Mouse (Mus musculus) B cell, adult 2 months (primary cell): ENCODE results near the gene Map2k6.
A peak's percentile ranks its signal among the peaks of the same experiment; 100 is the strongest.
"Not testable (repeated sequence)": the region's sequence is repeated elsewhere in the genome, so short reads cannot be mapped to it uniquely, and the experiment has no call there.

ENCODE experiments used
- DNase-seq, 2 experiments: peaks; one replicate each; pipeline ENCODE4 v3.0.0; 2022

The Map2k6 gene

DNA sequence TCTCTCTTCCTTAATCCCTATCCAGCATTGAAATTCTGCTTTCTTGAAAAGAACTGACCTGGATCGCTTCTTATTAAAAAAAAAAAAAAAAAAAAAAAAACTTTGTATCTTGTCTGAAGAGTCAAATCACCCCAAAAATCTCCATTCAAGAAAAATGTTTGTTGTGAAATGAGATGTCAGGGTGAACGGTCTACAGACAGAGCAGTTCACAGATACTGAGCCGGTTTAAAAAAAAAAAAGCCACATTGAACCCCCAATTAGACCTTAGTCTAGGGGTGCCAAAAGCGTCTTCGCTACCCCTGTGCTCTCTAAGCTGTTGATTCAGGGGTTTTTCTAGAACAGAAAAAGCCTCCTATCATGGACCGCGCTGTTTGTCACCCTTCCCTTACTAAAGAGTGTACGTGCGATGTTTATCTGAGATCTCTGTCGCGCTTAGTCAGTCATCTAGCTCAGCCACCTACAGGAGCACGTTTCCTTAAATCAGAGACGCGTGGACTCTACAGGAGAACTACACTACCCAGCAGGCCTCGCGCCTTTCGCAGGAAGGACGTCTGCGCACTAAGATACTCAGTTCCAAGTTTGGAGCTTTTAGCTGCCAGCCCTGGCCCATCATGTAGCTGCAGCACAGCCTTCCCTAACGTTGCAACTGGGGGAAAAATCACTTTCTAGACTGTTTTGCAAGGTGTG lies at the start of gene Map2k6:
Map2k6 (plus strand) TSS at position 570 of the 687 bp plus-strand sequence.
- DNase-seq, result peak; percentile 82 to 84

DNA sequence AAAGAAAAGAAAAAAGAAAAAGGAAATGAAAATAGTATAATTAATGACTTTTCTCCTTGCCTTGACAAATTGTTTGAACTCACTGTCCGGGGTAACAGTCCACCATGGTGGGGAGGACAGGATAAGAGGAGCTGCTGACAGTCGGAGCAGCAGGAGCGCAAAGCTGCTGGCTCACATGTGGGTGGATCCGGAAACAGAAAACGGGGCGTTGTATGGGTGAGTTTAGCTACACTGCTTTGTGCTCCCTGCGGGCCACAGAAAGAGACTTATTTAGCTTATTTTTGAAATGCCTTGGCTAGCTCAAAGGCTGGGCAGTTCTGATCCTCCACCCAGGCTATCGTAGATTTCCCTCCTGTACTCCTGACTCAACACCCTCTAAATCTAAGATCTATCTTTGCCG lies 44.7 kb upstream of the Map2k6 start:
- no peak for DNase-seq

DNA sequence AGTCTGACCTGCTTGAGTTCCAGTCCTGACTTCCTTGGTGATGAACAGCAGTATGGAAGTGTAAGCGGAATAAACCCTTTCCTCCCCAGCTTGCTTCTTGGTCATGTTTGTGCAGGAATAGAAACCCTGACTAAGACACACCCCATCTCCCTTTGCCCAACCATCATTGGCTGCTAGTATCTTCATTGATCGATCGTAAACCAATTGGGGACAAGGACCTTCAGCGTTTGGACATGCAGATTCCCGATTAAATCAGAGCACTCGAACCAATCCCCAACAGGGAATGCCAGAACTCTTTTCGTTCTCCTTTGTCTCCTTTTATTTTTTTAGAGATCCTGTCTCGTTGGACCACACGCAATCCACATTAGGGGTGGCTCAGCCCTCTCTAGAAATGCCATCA lies 43.8 kb upstream of the Map2k6 start:
- DNase-seq, result not testable (repeated sequence)

DNA sequence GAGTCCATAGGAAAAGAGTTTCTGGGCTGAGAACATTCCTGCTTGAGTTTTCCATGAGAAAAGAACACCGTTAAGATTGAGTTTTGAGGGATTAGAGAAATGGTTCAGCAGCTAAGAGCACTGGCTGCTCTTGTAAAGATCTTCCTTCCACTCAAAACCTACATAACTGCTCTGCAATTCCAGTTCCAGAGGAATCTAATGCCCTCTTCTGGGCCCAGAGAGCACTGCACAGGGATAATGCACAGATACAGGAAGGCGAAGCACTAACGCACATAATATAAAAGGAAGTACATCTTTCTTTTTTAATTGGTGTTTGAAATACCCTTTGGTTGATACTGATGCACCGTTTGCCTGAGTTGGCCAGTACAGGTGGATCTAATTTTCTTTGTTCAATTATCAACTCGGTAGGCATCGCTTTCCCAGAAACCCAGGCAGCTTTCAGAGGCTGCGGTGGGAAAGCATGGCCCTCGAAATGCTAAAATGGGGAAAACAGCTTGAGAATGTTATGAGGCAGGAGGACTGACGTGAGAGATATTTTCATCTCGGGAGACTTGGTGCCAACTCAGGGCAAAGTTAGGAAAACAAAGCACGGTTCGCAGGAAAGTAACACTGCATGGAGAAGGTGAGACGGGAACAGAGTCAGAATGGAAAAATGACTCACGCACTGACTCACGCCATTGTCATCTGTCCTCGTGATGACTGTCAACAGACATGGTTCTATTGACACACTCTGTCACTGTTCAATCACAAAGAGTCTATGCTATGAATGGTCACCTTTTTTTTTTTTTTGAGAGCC lies 41.0 kb upstream of the Map2k6 start:
- peak in 1 of 2 experiments; percentile 17 for DNase-seq

DNA sequence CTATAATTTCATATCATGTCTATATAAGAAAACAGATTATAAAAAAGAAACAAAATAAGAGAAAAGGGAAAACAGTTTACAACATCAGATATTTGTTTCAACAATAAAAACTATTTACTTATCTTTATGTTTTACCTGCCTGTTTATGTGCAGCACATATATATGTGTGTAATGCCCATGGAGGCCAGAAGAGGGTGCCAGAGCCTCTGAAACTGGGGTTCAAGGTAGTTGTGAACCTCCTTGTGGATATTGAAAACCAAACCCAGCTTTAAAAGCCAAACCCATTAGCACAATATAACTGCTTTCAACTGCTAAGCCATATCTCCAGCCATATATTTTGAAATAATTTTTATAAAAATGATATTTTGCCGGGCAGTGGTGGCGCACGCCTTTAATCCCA lies 33.9 kb upstream of the Map2k6 start:
- peak; percentile 85 to 88 for DNase-seq

DNA sequence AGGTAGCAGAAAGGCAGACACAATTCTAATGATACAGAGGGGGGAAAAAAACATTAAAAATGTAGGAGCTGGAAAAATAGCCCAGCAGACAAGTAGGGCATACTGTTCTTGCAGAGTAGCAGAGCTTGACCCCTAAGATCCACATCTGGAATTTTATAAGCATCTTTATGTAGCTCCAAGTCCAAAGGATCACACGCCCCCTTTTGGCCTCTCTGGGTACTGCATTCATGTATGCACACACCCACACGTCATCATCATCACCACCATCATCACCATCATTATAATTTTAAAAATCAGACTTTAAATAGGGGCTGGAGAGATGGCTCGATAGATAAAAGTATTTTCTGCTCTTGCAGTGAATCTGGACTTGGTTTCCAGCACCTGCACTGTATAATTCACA lies 32.0 kb upstream of the Map2k6 start:
- peak; percentile 26 to 31 for DNase-seq

DNA sequence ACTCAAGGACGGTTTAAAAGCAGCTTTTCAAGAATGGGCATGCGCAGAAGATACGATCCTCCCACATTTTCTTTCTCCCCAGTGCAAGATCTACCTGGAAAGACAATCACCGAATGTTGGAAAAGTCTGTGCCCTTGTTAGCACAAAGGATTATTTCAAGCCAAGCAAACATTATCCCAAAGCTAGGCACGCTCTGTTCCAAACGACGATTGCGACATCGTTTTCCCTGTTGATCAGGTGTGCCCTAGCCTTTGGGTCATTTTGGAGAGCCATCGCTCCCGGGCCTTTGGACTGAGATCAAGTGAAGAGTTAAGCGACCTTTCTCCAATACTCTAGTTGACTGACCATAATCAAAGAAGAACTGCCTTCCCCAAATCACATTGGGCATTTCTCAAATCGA lies 31.3 kb upstream of the Map2k6 start:
- DNase-seq, result no peak

DNA sequence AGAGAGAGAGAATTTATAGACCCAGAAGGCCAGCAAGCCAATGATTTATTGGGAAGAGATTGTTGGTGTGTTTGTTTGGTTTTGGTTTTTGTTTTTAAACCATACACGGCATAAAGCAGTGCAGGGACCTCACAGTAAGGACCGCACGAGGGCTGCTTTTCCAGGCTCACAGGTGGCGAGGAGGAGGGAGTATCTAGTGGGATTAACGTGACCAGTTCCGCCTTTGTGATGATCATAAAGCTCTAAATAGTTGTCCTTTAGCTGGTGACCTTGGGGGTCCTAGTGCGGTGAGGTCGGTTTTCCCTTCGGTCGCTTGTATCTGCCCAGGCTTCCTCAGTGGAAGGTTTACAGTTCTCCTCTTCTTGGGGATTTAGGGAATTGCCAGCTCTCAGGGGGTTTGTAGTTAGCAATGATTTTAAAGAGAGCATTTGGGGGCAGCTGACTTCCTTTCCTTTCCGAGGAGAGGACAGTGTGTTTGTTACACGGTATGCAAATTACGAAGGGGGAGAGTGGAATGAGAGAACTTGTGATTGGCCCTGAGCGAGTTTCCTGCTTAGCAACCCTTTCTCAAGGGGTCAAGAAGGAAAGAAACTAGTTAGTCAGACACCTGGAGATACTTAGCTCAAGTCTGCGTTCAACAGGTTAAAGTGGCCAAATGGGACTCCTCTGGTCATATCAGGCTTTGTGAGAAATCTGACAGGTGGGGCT lies 29.5 kb upstream of the Map2k6 start:
- DNase-seq, result peak; percentile 17 to 21

DNA sequence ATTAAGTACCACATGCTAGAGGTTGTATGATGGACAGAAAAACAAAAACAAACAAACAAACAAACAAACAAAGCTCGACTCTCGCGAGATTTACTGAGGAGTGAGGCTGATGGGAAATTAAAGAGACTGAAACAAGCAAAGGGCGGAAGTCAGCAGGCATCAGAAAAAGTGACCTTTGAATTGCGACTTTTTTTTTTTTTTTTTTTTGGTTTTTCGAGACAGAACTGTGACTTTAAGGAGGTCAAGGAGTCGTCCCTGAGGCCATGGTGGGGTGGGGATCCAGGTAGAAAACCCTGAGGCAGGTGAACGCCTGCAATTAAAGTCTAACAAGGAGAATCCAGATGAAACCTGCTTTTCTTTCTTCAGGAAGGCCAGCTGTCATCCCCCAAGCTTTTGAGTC lies 27.1 kb upstream of the Map2k6 start:
- DNase-seq, result peak; percentile 15 to 21

DNA sequence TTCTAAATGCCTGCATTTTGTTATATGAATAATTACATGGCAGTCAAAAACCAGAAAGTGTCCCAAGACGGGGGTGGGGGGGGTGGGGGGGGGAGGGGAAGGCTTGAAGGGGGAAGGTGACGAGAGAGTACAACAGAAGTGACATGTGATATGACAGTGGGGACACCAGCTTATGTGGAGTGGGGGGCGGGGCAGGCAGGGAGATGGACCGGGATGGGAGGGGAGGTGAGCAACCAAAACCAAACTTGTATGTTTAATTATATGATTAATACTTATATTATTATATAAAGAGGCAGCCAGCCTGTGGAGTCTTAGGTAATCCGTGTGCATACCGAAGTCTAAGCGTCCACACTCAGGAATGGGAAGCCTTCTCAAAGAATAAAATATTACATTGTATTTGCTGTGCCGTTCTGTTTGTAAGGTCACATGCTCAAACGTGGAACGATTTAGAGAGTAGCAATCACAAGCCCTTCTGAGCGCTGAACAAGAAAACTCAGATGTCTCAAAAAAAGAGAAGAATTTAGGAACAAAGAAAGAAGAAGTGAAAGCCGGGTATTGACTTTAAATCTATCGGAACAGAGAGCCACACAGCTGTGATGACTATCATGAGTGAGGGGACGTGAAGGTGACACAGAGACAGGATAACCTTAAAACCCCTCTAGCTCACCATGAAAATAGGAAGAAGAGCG lies 26.5 kb upstream of the Map2k6 start:
- peak; percentile 60 to 64 for DNase-seq

DNA sequence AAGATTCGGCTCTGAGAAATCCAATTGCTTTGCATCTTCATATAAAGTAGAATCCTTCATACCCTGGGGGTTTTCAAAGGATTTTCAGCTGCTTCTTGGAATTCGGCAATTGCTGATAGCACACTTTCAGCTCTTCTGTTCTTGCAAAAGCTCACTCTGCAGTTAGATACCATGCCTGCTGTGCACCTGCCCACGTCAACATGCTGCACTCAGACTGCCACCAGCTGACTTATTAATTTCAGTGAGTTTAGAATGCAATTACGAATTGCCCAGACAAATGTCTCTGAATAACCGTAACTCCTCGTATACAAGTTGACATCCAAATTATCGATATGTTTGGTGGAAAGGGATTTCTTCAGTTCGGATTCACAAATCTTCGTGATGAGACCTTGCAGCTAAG lies 24.9 kb upstream of the Map2k6 start:
- DNase-seq, result no peak

DNA sequence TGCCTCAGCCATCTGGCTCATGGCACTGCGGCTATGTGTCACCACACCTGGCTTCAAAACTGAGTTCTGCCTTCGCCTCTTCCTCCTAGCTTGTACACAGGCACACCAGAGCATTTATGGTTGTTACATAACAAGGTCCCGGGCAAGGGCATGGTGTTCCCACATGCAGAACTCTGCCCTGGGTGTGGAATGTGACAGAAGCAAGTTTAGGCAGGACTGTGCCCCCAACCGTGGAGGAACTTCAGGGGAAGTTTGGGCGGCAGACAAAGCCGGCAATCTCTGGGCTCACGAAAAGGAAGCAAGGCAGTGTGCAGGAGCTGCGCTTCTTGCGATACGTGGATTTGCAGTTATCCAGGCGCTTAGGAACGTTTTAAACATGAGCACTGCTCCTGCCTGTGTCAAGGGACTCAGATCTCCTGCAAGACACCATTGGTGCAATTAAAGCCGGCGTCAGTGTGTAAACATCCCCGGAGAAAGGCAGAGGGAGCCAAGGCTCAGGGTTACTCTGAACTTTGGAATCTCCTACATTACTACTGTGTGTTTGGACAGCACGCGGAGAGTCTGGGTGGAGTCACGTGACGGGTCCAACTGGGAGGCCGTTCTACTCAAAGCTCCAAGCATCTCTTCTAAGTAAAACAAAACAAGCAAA lies 19.1 kb upstream of the Map2k6 start:
- peak; percentile 30 to 41 for DNase-seq

DNA sequence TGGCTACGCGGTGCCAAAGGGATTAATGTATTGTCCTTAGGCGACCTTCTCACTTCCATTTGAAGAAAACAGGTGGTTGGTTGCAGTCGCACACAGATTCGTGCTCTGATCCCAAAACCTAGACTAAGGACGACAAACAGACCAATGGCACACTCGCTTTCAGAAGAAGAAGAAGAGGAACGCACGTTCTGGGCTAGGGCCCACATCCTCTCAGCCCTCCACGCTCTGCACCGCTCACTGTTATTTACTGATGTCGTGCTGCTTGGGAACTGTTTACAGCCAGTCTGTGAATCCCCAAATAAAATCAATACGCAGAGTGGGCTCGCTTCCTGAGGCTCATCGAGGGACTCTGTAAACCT lies 18.6 kb upstream of the Map2k6 start:
- DNase-seq, result peak; percentile 24 to 27

DNA sequence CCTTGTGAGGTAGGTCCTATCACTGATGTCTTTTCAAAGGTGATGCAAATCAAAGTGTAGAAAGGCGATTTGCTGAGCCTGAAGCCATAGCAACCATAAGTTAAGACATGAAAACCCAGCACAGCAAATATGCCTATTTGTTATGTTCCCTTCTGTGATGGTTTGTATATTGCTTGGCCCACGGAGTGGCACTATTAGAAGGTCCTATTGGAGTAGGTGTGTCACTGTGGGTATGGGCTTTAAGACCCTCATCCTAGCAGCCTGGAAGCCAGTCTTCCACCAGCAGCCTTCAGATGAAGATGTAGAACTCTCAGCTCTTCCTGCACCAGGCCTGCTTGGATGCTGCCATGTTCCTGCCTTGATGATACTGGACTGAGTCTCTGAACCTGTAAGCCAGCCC lies 13.4 kb upstream of the Map2k6 start:
- DNase-seq, result no peak

DNA sequence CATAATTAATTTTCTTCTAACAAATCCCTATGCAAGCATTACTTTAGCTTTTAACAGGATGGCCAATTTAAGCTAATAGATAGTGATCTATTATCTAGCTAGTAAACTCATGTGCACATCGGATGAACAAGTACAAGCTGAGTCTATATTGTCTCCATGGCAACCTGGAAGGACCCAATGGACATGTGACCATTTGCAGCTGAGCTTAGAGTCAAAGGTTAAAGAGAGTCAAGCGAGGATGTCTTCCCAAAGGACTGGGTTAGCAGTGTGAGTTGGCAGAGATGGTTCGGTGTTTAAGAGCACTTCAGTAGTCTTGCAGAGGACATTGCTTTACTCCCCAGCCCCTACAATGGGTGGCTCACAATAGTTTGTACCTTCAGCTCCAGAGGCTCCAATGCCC lies 6.2 kb upstream of the Map2k6 start:
- no peak for DNase-seq

DNA sequence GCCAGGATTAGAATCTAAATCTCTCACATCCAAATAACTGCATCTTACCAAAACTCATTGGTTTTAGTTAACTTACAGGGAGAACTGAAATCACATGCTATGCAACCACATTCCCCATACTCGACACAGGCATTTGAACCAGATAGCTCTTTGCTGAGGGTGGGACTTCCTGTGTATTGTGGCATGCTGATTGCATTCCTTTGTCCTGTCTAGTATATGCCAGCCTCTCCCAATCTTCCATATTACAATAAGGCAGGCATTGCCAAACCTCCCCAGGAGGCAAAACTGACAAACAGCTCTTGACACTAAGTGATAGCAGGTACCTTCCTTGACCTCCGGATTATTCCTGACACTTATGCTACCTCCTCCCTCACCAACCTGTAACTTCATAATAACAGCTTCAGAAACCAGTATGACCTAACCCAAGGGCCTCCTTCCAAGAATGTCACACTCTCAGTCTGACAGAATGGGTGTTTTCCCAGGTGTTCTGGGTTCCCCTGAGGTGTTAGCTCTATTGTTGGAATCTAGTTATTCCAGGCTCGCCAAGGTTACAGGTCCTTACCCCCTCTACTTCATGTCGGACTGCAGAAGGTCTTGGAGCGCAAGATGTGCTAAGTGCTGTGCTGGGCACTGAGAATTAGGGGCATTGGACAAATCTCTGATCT lies 4.0 kb upstream of the Map2k6 start:
- DNase-seq, result no peak

DNA sequence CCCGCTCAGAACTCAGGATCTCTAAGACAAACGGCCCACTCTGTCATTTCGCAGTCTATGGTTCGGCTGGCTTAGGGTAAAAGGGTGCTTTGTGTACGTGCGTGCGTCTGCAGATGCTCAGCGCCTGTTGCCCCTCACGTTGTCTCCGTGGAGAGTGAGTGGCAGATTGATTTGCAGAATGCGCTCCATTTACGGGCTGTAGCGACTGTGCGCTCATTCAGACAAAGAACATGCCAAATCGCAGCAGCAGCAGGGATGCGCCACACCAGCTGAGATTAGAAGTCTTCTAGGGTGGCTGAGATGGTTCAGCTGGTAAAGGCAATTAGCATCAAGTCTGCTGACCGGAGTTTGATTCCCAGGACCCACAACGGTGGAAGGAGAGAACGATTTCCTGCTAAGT lies 2.8 kb upstream of the Map2k6 start:
- no peak for DNase-seq

DNA sequence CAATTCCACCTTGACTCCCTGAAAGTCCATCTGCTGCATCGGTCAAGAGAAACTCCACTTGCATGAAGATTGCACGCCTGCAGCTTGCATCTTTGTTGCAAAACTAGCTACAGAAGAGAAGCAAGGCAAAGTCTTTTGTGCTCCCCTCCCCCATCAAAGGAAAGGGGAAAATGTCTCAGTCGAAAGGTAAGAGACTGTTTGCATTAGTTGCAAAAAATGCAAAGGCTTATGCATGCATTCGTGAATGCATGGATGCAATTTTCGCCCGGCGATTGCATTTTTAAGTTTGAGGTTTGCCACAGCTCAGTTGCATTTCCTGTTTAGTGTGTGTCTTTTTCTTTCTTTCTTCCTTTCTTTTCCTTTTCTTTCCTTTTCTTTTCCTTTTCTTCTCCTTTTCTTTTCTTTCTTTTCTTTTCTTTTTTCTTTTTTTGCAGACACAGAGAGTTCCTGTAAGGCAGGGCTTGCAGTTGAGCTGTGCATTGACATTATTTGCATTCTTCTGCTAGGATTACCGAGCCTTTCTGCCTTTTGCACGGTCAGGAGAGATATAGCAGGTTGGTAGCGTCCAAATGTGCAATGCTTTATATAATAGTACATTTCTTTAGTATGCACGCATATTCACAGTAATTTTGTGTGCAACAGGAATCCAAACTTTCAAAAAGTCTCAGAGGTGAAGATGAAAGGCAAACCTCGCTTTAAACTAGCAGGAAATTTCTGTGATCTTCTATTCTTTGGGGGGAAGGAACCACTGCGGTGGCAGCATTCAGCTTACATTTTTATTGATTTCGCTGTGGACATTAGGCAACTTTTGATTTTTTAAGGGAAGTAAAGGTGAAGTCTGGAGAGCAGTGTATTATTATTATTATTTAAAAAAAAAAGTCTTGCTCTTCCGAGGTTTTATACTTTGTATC lies 573 bp downstream of the Map2k6 start:
- DNase-seq, result no peak

DNA sequence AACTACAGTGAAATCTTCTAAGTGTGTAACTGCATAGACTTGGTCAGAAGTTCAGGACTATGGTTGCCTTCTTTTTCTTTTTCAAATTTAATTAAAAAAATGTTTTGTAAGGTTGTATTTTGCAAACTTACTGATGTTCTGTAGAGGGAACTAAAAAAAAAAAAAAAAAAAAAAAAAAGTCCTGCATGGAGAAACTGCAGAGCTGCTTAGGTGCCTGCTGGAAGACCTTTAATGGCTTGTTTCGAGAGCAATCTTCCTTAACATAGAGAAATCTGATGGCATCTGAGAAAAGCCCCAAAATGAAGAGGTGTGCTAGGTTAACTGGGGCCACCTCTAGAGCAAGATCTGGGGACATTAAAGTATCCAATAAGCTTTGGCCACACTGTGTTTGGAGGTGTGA lies 1.4 kb downstream of the Map2k6 start:
- DNase-seq, result no peak

DNA sequence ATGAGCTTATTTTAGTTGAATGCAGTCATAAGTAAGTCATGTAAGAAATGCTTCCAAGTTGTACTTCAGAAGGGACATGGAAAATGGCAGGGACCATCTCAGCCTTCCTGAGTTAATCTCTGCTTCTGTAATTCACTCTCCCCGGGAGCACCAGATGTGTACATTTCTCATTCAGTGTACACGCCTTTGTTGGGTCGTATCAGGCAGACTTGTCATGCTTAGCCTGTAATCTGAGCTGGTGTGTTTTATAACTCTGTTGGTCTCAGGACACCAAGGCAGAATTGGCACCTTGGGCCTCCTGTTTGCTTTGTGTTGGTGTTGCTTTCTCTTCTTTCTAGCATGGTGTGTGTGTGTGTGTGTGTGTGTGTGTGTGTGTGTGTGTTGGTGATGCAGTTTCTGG lies 3.7 kb downstream of the Map2k6 start:
- DNase-seq, result no peak

DNA sequence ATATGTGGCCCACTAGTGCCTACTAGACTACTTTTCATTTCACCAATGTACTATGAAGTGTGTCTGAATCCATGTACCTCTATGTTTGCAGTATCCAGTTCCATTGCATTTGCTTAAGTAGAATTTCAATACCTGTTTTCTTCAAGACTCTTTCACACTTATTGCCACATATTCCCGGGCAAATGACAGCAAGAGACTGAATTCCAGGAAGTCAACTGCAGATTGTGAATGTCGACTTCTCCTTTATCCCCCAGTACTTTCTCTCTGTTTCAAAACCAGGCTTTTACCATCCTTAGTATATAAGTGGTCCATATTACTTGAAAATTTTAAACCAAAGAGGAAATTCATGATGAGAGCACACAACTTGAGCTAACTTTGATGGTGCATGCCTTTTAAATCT lies 4.7 kb downstream of the Map2k6 start:
- DNase-seq, result no peak
